Mouse (Mus musculus): ENCODE measurements at regions not wholly inside any gene's neighbourhood (a gene's known extent, or its start where the extent isn't known, plus 50 kb on each side); places are given as distances from the start of the nearest gene placed in this dataset.

- H3K4me3 ChIP-seq (replicated peaks; ENCODE audit: low read length) = no peak overlapping the region
- no peak overlapping the region for H3K27ac ChIP-seq
- peaks cover 5% of the 10 kb centered on the region; the same call in 1 of the 2 replicates for H3K27me3 ChIP-seq (ENCODE audit: control insufficient read depth, insufficient read depth, low read length)
- ATAC-seq (ENCODE audit: low FRiP score) (no peak), DNase-seq (ENCODE audit: low spot score) (no peak)
- no peaks in the 10 kb centered on the region for H3K36me3 ChIP-seq (replicated peaks; ENCODE audit: control insufficient read depth, insufficient read depth)
- 32% methylated on average over 8 of the region's 9 CpGs for WGBS
- peaks cover 16% of the 10 kb centered on the region; the same call in 1 of the 2 replicates for H3K4me1 ChIP-seq (replicated peaks; ENCODE audit: control insufficient read depth, insufficient read depth, low read length)
- H3K9ac ChIP-seq = no peak overlapping the region
- H3K4me2 ChIP-seq (replicated peaks) = no peak overlapping the region
- H3K9me3 ChIP-seq (ENCODE audit: control insufficient read depth, low read length) = no peaks in the 10 kb centered on the region
Measured at GRCm38 (mm10) chr13:58476033-58476830, 73.1 kb upstream of the Hnrnpk start.

GRCm38 (mm10) chr13:58475495-58475894 is 72.4 kb upstream of the Hnrnpk start:
- H3K4me1 ChIP-seq (replicated peaks; ENCODE audit: control insufficient read depth, insufficient read depth, low read length) = peaks cover 14% of the 10 kb centered on the region; the same call in 1 of the 2 replicates
- H3K4me2 ChIP-seq (replicated peaks) = no peak overlapping the region
- DNase-seq (ENCODE audit: low spot score) (no peak), ATAC-seq (ENCODE audit: low FRiP score) (no peak)
- H3K27ac ChIP-seq = no peak overlapping the region
- H3K27me3 ChIP-seq (ENCODE audit: control insufficient read depth, insufficient read depth, low read length) = peaks cover 12% of the 10 kb centered on the region; the same call in 1 of the 2 replicates
- H3K36me3 ChIP-seq (replicated peaks; ENCODE audit: control insufficient read depth, insufficient read depth) = no peaks in the 10 kb centered on the region
- WGBS = 45% methylated on average over 6 of the region's 6 CpGs
- no peak overlapping the region for H3K4me3 ChIP-seq (replicated peaks; ENCODE audit: low read length)
- no peaks in the 10 kb centered on the region for H3K9me3 ChIP-seq (ENCODE audit: control insufficient read depth, low read length)
- no peak overlapping the region for H3K9ac ChIP-seq

- Histone ChIP-seq H3K4me1 (replicated peaks; ENCODE audit: control insufficient read depth, insufficient read depth, low read length) (peaks cover 11% of the 10 kb centered on the region; the same call in 1 of the 2 replicates), H3K27me3 (ENCODE audit: control insufficient read depth, insufficient read depth, low read length) (peaks cover 12% of the 10 kb centered on the region; the same call in 1 of the 2 replicates), H3K27ac (no peak overlapping the region), H3K4me2 (replicated peaks) (peak overlapping the region; percentile 55), H3K9me3 (ENCODE audit: control insufficient read depth, low read length) (0 out of 2 replicates have a peak, but pooled peaks cover 3% of the 10 kb centered on the region), H3K36me3 (replicated peaks; ENCODE audit: control insufficient read depth, insufficient read depth) (no peaks in the 10 kb centered on the region), H3K9ac (no peak overlapping the region), H3K4me3 (replicated peaks; ENCODE audit: low read length) (no peak overlapping the region)
- 74% methylated on average over 14 of the region's 14 CpGs for WGBS
- ATAC-seq (ENCODE audit: low FRiP score) (no peak), DNase-seq (ENCODE audit: low spot score) (no peak)
Measured at GRCm38 (mm10) chr13:58472455-58472854, 69.3 kb upstream of the Hnrnpk start.

- Histone ChIP-seq H3K27me3 (ENCODE audit: control insufficient read depth, insufficient read depth, low read length) (peaks cover 12% of the 10 kb centered on the region; the same call in 1 of the 2 replicates), H3K9ac (peak overlapping the region; percentile 45; the same call in 1 of the 2 replicates), H3K27ac (no peak overlapping the region), H3K36me3 (replicated peaks; ENCODE audit: control insufficient read depth, insufficient read depth) (no peaks in the 10 kb centered on the region), H3K4me2 (replicated peaks) (peak overlapping the region; percentile 55), H3K4me1 (replicated peaks; ENCODE audit: control insufficient read depth, insufficient read depth, low read length) (peaks cover 11% of the 10 kb centered on the region; the same call in 1 of the 2 replicates), H3K9me3 (ENCODE audit: control insufficient read depth, low read length) (0 out of 2 replicates have a peak, but pooled peaks cover 3% of the 10 kb centered on the region), H3K4me3 (replicated peaks; ENCODE audit: low read length) (peak overlapping the region; percentile 25)
- no peak for DNase-seq (ENCODE audit: low spot score)
- WGBS = 5% methylated on average over 16 of the region's 16 CpGs
- no peak for ATAC-seq (ENCODE audit: low FRiP score)
Measured at GRCm38 (mm10) chr13:58471704-58472103, 68.6 kb upstream of the Hnrnpk start.

- no peak overlapping the region for H3K9ac ChIP-seq
- H3K4me3 ChIP-seq (replicated peaks; ENCODE audit: low read length) = no peak overlapping the region
- no peaks in the 10 kb centered on the region for H3K36me3 ChIP-seq (replicated peaks; ENCODE audit: control insufficient read depth, insufficient read depth)
- 11% methylated on average over 6 of the region's 6 CpGs for whole genome bisulfite sequencing
- ATAC-seq (ENCODE audit: low FRiP score) (no peak), DNase-seq (ENCODE audit: low spot score) (no peak)
- 0 out of 2 replicates have a peak, but pooled peaks cover 3% of the 10 kb centered on the region for H3K9me3 ChIP-seq (ENCODE audit: control insufficient read depth, low read length)
- peaks cover 12% of the 10 kb centered on the region; the same call in 1 of the 2 replicates for H3K27me3 ChIP-seq (ENCODE audit: control insufficient read depth, insufficient read depth, low read length)
- no peak overlapping the region for H3K27ac ChIP-seq
- H3K4me1 ChIP-seq (replicated peaks; ENCODE audit: control insufficient read depth, insufficient read depth, low read length) = peaks cover 17% of the 10 kb centered on the region
- no peak overlapping the region for H3K4me2 ChIP-seq (replicated peaks)
Measured at GRCm38 (mm10) chr13:58469731-58470130, 66.6 kb upstream of the Hnrnpk start.

GRCm38 (mm10) chr13:58467097-58467642 is 64.0 kb upstream of the Hnrnpk start:
- ATAC-seq (ENCODE audit: low FRiP score) (no peak), DNase-seq (ENCODE audit: low spot score) (no peak)
- Histone ChIP-seq H3K27me3 (ENCODE audit: control insufficient read depth, insufficient read depth, low read length) (peaks cover 7% of the 10 kb centered on the region; the same call in 1 of the 2 replicates), H3K27ac (no peak overlapping the region), H3K9ac (no peak overlapping the region), H3K4me3 (replicated peaks; ENCODE audit: low read length) (no peak overlapping the region), H3K4me1 (replicated peaks; ENCODE audit: control insufficient read depth, insufficient read depth, low read length) (peaks cover 13% of the 10 kb centered on the region), H3K36me3 (replicated peaks; ENCODE audit: control insufficient read depth, insufficient read depth) (no peaks in the 10 kb centered on the region), H3K4me2 (replicated peaks) (no peak overlapping the region), H3K9me3 (ENCODE audit: control insufficient read depth, low read length) (0 out of 2 replicates have a peak, but pooled peaks cover 3% of the 10 kb centered on the region)
- 91% methylated on average over 10 of the region's 10 CpGs for WGBS

- H3K36me3 ChIP-seq (replicated peaks; ENCODE audit: control insufficient read depth, insufficient read depth) = no peaks in the 10 kb centered on the region
- 0 out of 2 replicates have a peak overlapping the region, but pooled peaks have one; percentile 27 for H3K27ac ChIP-seq
- H3K9me3 ChIP-seq (ENCODE audit: control insufficient read depth, low read length) = 0 out of 2 replicates have a peak, but pooled peaks cover 3% of the 10 kb centered on the region
- H3K4me2 ChIP-seq (replicated peaks) = no peak overlapping the region
- peaks cover 6% of the 10 kb centered on the region for H3K4me1 ChIP-seq (replicated peaks; ENCODE audit: control insufficient read depth, insufficient read depth, low read length)
- WGBS = 64% methylated on average over 13 of the region's 13 CpGs
- H3K4me3 ChIP-seq (replicated peaks; ENCODE audit: low read length) = no peak overlapping the region
- no peak overlapping the region for H3K9ac ChIP-seq
- DNase-seq (ENCODE audit: low spot score) (peak; percentile 71), ATAC-seq (ENCODE audit: low FRiP score) (no peak; the same call in 1 of the 2 replicates)
- no peaks in the 10 kb centered on the region for H3K27me3 ChIP-seq (ENCODE audit: control insufficient read depth, insufficient read depth, low read length)
Measured at GRCm38 (mm10) chr13:58465206-58466104, 62.3 kb upstream of the Hnrnpk start.

All from hindbrain, embryonic 14.5 days (tissue).